Mouse (Mus musculus): Measurements from ENCODE around the gene Thbs4.
"Not testable (repeated sequence)": the region's sequence is repeated elsewhere in the genome, so short reads cannot be mapped to it uniquely, and the experiment has no call there.

The Thbs4 gene

DNA sequence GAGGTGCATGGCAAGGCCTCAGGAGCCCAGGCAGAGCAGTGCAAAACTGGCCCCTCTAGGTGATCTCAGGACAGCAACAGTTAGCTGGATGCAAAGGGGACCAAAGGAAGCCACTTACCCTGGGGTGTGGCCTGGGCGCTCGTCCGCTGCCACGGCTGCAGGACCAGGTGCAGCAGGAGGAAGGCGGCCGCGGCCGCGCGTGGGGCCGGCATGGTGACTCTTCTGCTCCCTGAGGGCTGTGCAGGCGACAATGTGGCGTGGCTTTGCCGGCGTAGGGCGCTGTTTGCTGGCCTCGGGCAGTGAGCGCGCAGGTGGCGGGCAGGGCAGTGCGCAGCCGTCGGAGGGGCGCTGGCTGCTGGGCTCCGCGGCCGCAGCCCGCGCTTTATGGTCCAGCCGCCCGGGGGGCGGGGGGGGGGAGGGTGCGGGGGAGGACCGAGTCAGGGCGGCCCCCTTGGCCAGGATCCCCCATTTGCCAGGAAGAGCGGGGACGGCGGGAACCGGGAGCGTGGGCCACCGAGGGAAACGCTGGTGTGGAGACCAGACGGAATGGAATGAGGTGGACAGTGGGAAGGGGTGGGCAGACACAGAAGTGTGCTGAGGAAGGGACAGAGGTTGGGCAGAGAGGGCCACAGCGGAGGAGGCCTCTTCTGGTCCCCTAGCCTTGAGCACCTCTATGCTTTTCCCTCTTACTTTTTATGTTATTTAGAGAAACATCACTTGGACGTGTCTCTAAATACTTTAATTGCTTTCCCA, at the start of gene Thbs4:
TSS of gene Thbs4 (minus strand) at position 357 of the 753 bp plus-strand sequence.
- peak in 1 of 2 experiments; percentile 8 for DNase-seq (ENCODE audit: low spot score in 2 of 2)

DNA sequence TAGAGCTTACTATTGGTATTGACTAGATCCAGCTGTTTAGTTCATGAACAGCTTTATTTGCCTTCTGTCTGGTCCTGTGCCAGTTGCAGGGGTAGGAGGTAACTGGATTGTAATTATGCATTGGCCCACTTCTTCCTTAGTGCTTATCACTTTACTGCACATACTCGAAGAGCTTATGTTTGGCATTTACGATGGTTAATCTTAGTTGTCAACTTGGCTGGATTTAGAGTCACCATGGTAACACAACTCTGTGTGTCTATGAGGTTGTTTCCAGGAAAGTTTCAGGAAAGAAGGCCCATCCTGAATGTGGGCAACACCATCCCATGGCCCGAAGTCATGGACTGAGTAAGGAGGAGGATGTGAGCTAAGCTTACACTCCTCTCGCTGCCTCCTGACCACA, 38.5 kb upstream of the Thbs4 start:
- DNase-seq (ENCODE audit: low spot score in 2 of 2), result no peak

DNA sequence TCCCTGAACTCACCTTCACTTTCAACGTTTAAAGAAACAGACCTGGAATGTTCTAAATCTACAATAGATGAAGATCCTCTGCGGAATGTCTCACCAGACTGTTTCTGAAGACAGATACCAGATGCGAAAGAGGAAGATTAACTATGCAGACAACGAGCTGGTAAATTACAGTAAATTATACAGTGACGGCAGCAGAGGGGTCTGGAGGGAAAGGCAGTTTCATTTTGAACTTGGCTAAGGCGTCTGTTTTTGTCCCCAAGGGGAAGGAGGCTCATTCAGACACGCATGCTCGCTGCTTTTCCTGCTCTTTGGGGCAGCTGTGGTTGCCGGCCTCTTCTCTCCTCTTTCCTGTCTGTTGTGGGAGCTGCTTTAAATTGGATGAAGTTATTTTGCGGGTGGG, 34.2 kb upstream of the Thbs4 start:
- DNase-seq (ENCODE audit: low spot score in 2 of 2), result no peak

DNA sequence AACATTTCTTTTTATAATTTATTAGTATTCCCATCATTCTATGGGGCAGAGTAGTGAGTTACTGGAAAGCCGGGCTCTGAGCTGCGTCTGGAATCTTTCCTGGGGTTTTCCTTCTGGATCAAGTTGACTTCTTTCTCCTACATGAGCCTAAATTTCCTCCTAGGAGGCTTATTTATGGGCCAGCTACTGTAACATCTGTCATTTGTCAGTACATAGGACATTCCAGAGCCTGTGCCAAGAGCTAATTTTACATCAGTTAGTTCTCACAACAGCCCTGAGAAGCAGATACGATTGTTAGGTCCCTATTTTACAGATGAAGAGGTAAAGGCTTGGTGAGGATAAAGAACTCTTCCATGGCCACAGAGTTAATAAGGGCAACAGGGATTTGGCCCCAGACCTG, 22.7 kb upstream of the Thbs4 start:
- DNase-seq (ENCODE audit: low spot score in 2 of 2), result no peak

DNA sequence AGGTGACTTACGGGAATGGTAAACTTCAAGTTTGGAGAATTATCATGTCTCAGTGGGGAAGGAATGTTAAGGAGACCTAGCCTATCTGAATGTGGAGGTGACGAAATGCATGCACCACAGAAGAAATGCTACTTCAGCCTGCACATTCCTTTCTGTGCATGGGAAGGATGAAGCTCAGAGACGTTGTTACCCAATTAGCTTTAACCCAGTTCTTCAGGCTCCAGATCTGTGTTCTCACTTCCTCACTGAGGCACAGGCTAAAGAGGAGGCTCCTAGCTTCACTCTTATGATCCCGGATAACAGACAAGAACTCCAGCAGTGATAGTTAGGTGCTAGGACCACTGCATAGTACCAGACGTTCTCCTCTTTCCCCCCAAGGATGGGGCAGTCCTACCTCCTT, 21.7 kb upstream of the Thbs4 start:
- DNase-seq (ENCODE audit: low spot score in 2 of 2), result no peak

DNA sequence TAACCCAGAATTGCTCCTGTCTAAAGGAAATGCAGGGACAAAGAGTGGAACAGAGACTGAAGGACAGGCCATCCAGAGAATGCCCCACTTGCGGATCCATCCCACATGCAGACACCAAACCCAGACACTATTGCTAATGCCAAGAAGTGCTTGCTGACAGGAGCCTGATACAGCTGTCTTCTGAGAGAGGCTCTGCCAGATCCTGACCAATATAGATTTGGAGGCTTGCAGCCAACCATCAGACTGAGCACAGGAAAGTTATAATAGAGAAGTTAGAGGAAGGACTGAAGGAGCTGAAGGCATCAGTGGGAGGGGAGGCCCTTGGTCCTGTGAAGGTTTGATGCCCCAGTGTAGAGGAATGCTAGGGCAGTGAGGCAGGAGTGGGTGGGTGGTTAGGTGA, 16.0 kb upstream of the Thbs4 start:
- DNase-seq (ENCODE audit: low spot score in 2 of 2), result not testable (repeated sequence)

DNA sequence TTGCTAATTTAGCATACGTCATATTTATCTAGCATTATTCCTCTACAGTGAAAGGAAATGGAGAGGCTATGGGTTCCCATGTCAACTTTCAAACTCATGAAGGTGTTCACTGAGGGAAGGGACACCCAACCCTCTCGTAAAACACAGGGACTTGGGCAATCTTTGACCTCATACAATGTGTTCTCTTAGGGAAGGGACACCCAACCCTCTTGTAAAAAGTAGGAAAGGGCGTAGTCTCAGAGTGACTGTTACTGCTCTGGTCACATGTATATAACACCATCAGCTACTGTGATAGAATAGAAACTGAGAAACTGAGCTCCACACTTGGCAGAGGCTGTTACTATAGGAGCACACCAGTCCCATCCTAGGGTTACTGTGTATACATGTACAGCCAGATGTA, 13.2 kb upstream of the Thbs4 start:
- no peak for DNase-seq (ENCODE audit: low spot score in 2 of 2)

DNA sequence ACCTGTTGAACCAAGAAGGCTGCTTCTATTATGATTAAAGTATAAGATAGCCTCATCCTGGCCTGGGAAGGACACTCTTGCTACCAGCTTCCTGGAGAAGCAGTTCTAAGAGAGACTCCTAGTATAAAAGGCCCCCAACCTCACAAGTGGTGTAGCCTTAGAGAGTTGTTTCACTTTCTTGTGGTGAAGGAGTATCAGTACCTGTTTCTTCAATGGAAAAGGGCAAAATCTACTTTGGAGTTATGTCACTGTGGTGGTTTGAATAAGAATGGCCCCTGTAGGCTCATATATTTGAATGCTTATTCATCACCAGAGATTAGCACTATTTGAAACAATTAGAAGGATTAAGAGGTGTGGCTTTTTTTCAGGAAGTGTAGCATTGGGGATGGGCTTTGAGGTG, 12.2 kb upstream of the Thbs4 start:
- no peak for DNase-seq (ENCODE audit: low spot score in 2 of 2)

DNA sequence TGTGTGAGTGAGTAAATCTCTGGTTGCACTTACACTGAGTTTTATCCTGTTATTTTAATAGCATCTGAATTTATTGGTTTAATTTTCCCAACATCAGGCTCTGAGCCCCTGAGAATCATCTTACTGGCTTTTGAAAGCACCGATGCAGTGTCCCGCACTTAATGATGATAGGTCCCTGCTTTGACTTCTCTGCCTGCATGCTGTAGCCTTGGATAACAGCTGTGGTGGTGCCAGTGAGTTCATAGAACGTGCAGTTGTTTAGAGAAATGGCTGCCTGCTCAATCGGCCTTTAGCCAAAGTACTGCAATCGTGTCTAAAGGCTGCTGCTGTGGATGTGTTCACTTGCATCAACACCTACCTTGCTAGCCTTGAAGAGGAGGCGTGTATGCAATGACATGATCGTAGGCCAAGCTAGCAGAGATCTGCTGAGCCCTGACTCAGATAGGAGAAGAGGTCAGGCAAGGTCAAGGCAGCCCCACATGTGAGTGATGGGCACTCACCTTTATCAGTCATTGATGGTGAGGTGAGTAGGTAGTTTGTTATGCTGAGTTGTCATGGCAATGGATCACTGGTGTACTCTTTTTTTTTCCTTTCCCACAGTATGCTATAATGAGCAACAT, 4.8 kb upstream of the Thbs4 start:
- no peak for DNase-seq (ENCODE audit: low spot score in 2 of 2)

DNA sequence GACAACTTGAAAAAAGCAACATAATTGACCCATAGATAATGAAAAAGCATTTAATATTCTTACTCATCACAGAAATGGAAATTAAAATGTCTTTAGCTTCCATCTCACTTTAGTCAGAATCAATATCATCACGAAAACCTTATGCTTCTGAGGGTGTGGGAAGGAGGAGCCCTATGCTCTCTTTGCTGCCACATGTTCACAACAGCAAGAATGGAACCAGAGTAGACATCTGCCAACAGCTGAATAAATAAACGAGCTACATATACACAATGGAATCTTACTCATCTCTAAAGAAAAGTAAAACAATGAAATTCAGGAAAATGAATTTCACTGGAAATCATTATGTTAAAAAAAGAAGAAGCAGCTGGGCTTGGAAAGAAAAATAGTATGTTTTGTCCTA, 4.2 kb upstream of the Thbs4 start:
- DNase-seq (ENCODE audit: low spot score in 2 of 2), result no peak

DNA sequence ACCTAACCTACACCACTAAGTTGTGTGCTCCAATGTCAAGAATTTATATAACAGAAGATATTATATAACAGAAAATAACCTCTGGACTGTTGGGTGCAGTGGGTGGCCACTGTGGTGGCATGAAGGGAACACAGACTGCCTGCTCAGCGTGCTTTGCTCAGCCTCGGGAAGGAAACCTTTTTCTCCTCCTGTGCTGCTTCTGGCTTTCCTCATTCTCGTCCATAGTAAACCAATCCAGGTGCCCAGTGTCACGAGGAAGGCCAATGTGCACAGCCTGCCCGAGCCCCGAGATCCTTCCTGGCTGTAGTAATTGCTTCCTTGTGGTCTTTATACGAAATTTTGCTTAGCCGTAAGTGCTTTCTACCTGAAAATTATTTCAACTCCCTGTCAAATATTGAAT, 982 bp downstream of the Thbs4 start:
- DNase-seq (ENCODE audit: low spot score in 2 of 2), result no peak

DNA sequence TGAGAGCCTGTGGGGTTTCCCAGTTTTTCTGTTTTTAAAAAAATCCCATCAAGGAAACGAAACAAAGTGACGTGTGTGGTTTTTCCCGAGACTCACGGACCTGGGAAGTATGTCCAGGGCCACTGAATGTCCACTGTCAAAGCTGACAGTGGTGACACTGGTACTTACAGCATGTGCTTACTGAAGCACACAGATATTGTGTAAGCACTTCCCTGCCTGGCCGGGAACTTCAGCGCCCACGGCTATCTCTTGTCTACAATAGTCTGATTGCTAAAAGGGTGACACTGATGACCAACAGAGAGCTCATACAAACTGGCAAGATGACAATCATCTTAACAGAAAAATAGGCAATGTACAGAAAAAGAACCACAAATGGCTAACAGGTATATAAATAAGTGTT, 3.1 kb downstream of the Thbs4 start:
- no peak for DNase-seq (ENCODE audit: low spot score in 2 of 2)

DNA sequence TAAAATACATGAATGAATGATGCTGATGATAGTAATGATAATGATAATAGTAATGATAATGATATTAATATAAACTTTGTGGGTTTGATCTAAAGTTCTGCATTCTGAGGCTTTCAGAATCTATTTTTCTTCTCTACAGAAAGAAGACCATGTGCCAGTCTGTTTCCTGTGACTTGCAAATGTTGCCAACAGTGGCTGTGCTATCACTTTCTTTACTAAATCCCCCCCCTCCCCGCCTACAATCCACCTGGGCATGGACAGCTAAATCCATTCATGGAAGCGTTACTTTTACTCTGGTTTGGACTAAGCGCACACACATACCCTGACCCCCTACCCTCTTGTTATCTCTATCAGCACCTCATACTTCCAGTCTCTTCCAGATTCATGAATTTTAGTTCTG, 10.3 kb downstream of the Thbs4 start:
- no peak for DNase-seq (ENCODE audit: low spot score in 2 of 2)

DNA sequence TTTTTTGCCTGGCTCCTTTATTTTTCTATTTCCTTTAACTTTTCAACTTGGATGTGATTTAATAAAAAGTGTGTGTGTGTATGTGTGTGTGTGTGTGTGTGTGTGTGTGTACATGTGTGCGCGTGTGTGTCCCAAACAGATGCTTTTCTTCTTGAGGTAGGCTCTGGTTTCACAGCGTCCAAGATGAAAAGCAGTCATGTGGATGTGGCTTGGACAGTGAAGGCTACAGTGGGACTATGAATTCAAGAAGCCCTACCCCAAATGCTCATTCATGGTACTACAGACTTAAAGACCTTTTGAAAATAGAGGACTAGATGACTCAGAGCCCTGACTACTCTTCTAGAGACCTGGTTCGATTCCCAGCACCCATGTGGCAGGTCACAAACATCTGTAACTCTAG, 11.1 kb downstream of the Thbs4 start:
- no peak for DNase-seq (ENCODE audit: low spot score in 2 of 2)

DNA sequence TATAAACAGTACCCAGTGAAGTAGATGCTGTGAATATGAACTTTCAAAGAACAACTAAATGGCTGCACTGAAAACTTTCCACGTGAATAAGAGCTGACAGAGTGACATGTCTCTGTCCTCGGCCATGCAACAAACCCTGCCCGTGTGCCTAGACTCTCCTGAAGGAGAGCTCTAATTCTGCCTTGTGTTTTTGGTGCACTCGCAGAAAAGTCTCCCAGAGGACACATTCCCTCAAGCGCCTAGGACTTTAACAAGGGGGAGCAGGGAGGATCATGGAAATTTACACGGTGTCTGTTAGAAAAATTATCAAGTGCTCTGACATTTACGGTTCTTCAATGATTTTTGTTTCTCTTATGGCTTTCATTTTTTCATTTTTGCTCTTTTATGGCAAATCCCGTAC, 13.7 kb downstream of the Thbs4 start:
- DNase-seq (ENCODE audit: low spot score in 2 of 2), result no peak

DNA sequence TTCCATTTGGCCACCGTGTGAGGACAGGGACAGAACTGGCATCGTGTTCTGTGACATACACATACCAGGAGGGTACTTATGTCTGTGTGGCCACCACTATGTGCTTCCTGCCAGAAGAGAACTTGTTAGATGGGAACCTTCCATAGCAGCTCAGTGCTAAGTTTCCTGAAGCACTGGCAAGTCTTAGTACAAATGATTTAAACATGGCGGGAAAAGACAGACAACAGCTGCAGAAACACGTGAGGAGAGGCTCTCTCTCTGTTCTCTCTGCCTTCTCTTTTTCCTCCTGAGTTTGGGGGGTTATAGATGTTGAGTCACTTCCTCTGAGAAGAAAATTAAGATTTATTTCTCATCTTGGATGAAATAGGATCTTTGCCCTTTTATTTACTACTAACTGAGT, 14.5 kb downstream of the Thbs4 start:
- DNase-seq (ENCODE audit: low spot score in 2 of 2), result no peak

DNA sequence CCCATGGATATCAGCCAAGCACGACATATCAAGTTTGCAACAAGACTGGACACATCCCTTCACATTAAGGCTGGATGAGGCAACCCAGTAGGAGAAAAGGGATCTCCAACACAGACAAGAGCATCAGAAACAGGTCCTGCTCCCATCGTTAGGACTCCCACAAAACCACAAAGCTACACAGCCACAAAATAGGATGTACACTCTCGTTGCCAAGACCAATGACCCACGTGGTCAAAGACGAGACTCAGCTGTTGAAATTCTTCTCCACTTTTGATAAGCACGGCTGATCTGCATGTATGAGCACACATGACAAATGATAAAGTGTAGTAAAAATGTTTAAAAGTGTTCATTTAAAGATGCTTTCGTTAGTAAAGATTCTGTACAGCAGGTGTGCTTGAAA, 16.0 kb downstream of the Thbs4 start:
- DNase-seq (ENCODE audit: low spot score in 2 of 2), result no peak

DNA sequence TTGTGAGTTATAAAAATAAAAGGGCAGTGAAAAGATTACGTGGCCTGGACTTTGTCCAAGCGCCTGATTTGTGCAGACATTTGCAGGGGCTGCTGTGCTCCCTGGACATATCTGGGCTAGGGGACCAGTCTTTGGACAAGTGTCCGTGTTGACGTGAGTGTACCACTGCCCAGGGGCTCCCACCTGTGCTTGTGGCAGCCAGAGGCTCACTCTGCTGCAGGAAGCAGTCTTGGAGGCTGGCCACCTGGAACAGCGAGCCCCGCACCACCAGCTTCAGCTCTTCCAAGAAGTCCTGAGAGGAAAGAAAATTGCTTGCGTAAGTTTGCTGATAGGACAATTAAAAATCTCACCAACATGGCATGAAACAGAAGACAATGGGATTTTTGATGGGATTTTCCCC, 18.7 kb downstream of the Thbs4 start:
- DNase-seq (ENCODE audit: low spot score in 2 of 2), result no peak

DNA sequence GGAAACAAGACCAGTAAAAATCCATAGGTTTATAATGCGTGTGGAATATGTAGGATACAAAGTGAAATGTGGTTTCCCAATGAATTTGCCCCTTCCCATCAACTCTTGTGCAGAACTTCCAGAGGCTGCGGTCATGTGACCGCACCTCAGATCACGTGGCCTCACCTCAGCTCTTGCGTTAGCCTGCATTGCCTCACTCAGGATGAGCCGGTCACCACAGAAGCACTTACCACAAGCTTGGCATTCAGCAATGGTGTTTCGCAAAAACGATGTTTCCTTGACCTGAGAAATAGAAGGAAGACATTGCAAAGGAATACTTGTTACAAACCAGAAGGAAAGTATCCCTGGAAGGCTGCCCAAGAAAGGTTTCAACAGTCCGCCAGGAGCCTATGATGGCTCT, 19.7 kb downstream of the Thbs4 start:
- DNase-seq (ENCODE audit: low spot score in 2 of 2), result no peak

DNA sequence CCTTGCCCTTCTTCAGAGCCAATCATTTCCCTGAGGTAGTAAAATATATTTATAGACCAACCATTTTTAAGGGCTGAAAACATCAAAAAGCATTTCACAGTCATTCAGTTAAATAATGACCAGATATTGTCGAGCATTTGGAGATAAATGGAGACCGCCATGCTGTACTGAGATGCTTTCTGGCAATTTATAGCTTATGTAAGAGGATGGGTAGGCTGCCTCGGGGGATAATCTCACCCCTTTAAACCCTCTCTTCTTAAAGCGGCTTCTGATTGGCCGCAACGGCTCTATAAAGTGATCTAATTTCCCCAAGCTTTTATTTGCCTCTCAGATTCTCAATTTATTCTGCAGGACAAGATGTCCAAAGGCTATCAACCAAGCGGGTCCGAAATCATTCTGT, 22.1 kb downstream of the Thbs4 start:
- no peak for DNase-seq (ENCODE audit: low spot score in 2 of 2)

DNA sequence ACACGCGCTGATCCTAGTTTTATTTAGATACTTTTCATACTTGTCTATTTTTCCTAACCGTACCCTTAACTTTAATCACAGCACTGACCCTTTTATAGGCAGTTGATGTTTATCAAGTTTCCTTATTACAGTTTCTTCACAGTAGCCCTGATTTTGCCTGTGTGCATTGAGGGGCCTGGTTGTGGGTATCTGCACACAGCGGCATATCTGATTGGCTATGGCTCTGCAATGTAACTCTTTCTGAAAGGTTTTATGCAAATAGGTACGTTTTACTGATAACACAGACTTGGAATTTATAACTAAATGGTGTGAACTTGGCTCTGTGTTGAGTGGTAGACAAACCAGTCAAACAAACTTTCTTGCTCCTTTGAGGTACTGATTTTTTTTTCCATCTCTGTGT, 23.1 kb downstream of the Thbs4 start:
- no peak for DNase-seq (ENCODE audit: low spot score in 2 of 2)

DNA sequence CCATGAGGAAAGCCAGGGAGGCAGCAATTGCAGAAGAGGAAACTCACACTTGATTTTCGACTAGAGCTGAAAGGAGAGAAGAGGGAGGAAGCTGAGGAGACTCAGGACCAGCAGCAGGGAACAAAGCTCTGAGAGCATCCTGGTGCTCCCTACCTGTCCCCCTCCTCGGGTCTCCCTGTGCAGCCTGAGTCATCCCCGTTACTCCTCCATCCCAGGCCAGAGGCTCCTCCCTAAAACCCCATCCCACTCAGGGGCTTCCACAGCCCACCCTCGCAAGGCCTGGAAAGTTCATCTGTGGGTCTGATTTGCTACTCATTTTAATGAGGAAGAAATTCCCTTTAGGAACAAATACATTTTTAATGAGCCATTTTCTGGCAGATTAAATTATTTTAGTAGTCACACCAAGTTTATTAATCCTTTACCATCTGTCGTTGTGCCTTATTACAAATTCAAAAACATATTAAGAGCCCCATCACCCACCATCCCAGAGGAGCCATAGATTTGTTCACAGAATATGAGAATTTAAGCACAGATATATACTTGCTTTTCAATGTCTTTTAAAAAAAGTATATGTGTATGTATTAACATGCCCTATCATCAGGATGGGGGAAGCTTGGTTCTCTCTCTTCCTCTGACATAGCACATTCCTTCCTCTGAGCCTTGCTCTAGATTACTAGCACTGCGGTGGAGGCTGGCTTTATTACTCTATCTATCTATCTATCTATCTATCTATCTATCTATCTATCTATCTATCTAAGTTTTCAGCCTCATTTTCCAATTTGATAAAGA, 29.0 kb downstream of the Thbs4 start:
- no peak for DNase-seq (ENCODE audit: low spot score in 2 of 2)

DNA sequence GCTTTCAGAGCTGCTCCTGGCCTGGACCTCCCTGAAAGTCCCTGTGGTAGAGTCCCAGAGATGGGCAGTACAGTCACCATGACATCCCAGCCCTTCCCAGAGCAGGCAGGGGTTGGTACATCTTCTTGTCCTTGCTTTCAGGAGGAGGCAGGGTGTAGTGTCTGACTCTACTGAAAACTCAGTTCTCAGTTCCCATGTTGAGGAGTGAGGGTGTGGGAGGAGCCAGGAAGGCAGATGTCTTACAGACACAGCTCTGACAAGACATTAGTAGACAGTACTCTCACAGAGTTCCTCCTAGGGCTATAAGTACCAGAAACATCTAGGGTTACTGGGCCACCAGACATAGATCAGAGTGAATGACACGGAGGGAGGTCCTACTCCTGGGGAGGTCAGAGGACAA, 32.3 kb downstream of the Thbs4 start:
- no peak for DNase-seq (ENCODE audit: low spot score in 2 of 2)

All from cerebellum, postnatal 4 days (tissue).